Mouse (Mus musculus) heart, embryonic 10.5 days (tissue): ENCODE data around the gene Lce6a. TPM values are rescaled to one million over a fixed set of nuclear protein-coding genes. Genes with fewer than 3 reads are reported as not detected.

Source experiments
- DNase-seq: peaks from one replicate; pipeline ENCODE4 v3.0.0-alpha.2; 2017; ENCODE audit warnings: low spot score
- H3K27ac ChIP-seq: fragments of 300-500 bp; sonication (generic); 2 replicates; pipeline ENCODE4 v1.5.1; 2016; ENCODE audit warnings: mild to moderate bottlenecking
- H3K27me3 ChIP-seq: fragments of 300-500 bp; sonication (generic); 2 replicates; pipeline ENCODE4 v1.6.1; 2016; ENCODE audit warnings: mild to moderate bottlenecking; ENCODE audit not compliant: poor library complexity, insufficient read depth, severe bottlenecking
- H3K36me3 ChIP-seq: fragments of 300-500 bp; sonication (generic); 2 replicates; pipeline ENCODE4 v1.6.1; 2016; ENCODE audit warnings: mild to moderate bottlenecking, moderate library complexity
- H3K4me1 ChIP-seq: fragments of 300-500 bp; sonication (generic); 2 replicates; pipeline ENCODE4 v1.6.1; 2016; ENCODE audit warnings: mild to moderate bottlenecking
- H3K4me3 ChIP-seq: fragments of 300-500 bp; sonication (generic); 2 replicates; pipeline ENCODE4 v1.5.1; 2016; ENCODE audit warnings: mild to moderate bottlenecking, moderate library complexity
- H3K9me3 ChIP-seq: fragments of 300-500 bp; sonication (generic); 2 replicates; pipeline ENCODE4 v1.6.1; 2016; ENCODE audit warnings: mild to moderate bottlenecking, moderate library complexity
- WGBS: fragments of 180-500 bp; shearing (Covaris S2); methylation state at CpG from one replicate; pipeline ENCODE4 v1.1.7; 2016; 5-methylcytosine and 5-hydroxymethylcytosine counted together
- polyA plus RNA-seq: library from polyadenylated mRNA; unstranded; fragments of >200 nt; fragmentation: Nextera tagmentation; extraction: Ambion mirVana; gene quantifications from 2 replicates; pipeline ENCODE4 v1.2.1, GENCODE M21; 2016

Lce6a gene
- polyA plus RNA-seq, 1 experiment from 2014 or later, result not detected

DNA sequence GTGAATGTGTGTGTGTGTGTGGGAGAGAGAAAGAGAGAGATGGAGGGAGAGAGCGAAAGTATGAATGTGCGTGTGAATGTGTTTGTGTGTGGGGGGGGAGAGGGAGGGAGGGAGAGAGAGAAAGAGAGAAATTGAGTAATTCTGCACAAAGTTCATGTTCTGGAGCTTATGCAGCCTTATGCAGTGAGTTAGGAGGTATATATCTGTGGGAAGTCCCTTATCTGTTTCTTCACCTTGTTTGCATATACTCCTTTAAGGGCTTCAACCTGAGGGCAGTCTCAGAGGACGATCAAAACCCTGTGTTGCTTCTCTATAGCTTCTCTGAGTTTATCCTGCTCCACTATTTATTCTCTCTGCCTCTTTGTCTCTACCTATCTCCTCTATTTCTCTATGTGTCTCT lies 34.3 kb downstream of the Lce6a start:
- Histone ChIP-seq H3K9me3 (no peaks in the 10 kb centered on the region), H3K36me3 (no peaks in the 10 kb centered on the region), H3K4me3 (no peak overlapping the region), H3K27me3 (no peaks in the 10 kb centered on the region), H3K4me1 (no peaks in the 10 kb centered on the region), H3K27ac (no peak overlapping the region)
- WGBS, result 70% methylated on average over 3 of the region's 3 CpGs
- no peak for DNase-seq

DNA sequence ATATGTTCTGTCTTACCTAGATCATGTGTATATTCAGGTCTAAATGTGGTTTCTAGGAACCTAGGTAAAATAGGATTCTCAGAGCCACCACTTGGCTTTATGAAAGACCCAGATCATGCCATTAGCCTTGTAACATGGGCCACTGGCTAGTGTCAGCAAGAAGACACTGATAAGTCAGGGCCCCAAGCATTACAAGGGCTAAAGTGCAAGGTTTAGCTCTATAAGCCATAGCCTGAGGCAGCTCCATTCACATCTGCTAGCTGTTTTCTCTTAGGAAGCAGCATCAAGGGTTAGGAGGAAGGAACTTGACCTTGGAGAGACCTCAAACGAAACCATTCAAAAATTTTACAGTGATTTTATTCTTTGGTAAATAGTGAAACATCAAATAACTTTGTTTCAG lies 36.4 kb downstream of the Lce6a start:
- Histone ChIP-seq H3K27ac (no peak overlapping the region), H3K4me3 (no peak overlapping the region), H3K27me3 (no peaks in the 10 kb centered on the region), H3K9me3 (no peaks in the 10 kb centered on the region), H3K36me3 (no peaks in the 10 kb centered on the region), H3K4me1 (no peaks in the 10 kb centered on the region)
- DNase-seq, result no peak
- 63% methylated on average over 1 of the region's 1 CpGs for WGBS

DNA sequence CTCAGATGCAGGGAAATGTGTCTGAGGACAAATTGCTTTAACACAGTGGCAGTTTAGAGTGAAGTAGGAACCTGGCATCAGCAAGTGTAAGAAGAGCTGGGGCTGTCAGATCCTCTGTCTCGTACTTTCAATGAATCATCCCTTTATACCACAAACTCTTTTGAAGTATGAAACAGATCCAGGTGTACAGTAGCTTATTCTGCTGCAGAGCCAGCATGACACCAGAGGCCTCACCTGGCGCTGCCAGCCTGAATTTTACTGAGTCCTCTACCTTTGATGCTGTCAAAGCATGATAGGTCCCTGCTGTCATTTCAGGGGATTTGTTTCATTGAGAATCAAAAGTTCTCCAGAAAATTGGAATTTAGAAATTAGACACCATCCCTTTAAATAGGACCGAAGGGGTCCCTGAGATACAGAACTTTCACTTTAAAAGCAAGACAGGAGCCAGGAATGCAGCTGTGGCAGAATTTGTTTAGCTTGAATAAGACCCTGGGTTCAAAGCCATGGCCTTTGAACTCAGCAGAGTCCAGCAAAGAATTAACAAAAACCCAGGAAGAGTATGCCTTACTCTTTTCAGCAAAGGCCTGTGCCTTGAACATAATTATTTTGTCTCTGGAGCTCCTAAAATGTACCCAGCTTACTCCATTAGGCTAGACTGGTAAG lies 38.2 kb downstream of the Lce6a start:
- H3K36me3 ChIP-seq, result no peaks in the 10 kb centered on the region
- H3K9me3 ChIP-seq, result no peaks in the 10 kb centered on the region
- no peaks in the 10 kb centered on the region for H3K27me3 ChIP-seq
- no peak for DNase-seq
- H3K4me3 ChIP-seq, result no peak overlapping the region
- no peak overlapping the region for H3K27ac ChIP-seq
- WGBS, result 75% methylated on average over 3 of the region's 3 CpGs
- H3K4me1 ChIP-seq, result no peaks in the 10 kb centered on the region

DNA sequence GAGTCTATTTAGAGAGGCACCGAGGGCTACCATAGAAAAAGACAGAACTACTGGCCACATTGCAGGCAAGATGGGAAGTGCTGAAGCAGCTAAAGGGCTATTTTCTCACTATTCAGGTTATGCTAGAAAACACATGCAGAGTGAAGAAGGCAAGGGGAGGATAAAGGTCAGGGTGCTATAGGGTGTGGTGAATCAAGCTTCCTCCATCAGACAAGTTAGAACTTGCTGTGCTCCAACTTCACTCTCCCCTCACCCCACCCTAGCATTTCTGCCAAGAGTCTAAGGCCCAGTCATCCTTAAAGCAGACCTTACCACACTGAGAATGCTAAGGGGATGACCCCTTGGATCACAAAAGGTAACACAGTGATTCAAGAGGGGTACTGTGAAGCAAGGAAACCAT lies 42.0 kb downstream of the Lce6a start:
- H3K4me3 ChIP-seq, result no peak overlapping the region
- no peak for DNase-seq
- H3K27me3 ChIP-seq, result no peaks in the 10 kb centered on the region
- H3K27ac ChIP-seq, result no peak overlapping the region
- no peaks in the 10 kb centered on the region for H3K36me3 ChIP-seq
- WGBS, result 81% methylated on average over 1 of the region's 1 CpGs
- H3K9me3 ChIP-seq, result no peaks in the 10 kb centered on the region
- no peaks in the 10 kb centered on the region for H3K4me1 ChIP-seq

DNA sequence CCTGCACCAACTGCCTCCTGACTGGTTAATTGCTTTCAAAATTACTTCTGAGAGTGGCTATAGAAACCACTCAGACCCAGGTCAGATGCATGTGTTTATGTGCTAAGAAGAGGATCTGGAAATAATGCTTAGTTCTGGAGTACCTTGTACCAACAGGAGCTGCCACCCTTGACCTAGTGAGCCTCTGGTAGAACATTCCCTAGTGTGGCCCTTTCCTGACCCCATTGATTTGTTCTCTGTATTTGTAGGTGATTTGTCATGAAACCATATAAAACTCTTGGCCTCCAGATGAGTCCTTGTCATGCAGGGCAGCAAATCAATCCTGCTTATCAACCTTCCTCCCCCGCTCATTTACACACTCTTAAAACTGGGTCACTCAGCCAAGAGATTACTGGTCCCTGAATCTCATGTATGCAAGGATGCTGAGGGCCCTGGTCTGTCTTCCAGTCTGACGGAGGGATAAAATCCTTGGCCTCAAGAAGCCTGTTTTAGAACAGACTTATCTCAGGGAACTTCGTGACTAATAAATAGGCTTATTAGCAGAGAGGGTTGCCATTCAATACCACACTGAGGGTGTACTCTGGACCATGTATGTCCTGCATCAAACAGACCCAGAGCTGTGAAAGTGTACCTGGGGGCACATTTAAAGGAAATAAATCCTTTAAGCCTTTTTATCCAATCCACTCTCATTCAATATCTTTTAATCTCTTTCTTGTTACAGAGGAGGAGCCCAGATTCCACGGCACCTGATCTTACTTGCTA lies 42.6 kb downstream of the Lce6a start:
- H3K27ac ChIP-seq, result no peak overlapping the region
- H3K9me3 ChIP-seq, result no peaks in the 10 kb centered on the region
- DNase-seq, result no peak
- H3K27me3 ChIP-seq, result no peaks in the 10 kb centered on the region
- H3K4me3 ChIP-seq, result no peak overlapping the region
- WGBS, result 58% methylated on average over 4 of the region's 4 CpGs
- H3K4me1 ChIP-seq, result no peaks in the 10 kb centered on the region
- no peaks in the 10 kb centered on the region for H3K36me3 ChIP-seq

DNA sequence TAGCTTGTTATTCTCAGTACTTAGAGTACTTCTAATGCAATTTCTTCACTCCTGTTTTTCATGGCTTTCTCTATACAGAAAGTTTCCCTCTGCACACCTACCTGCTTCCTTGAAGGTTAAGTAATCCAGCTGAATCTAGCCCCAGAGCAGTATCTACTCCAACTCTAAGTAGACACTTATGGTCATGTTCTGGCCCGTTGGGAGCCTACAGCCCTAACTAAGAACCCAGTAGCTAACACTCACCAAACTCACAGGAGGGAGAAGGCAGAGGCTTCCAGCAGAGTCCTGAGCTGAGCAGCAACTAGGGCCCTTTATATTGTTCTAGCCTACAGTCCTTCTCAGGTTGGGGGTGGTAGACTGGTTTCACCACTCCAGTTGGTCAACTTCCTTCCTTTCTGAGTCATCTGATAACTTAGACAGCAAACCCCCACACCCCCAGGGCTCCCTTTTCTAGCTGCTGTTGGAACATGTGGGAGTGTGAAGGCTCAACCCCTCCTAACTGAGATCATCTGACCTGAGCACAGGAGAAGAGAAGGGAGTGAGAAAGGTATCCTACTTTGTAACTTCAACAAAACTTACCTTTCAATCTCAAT lies 47.9 kb downstream of the Lce6a start, which contains the start of gene Ivl:
Ivl (minus strand) TSS at position 287 of the 593 bp plus-strand sequence.
- Histone ChIP-seq H3K27me3 (0 out of 2 replicates have a peak, but pooled peaks cover 5% of the 10 kb centered on the region), H3K36me3 (no peaks in the 10 kb centered on the region), H3K4me1 (no peaks in the 10 kb centered on the region), H3K9me3 (no peaks in the 10 kb centered on the region), H3K27ac (no peak within 1 kb of the TSS), H3K4me3 (no peak within 1 kb of the TSS)
- DNase-seq, result no peak
- WGBS, result 57% methylated on average over 1 of the region's 1 CpGs

DNA sequence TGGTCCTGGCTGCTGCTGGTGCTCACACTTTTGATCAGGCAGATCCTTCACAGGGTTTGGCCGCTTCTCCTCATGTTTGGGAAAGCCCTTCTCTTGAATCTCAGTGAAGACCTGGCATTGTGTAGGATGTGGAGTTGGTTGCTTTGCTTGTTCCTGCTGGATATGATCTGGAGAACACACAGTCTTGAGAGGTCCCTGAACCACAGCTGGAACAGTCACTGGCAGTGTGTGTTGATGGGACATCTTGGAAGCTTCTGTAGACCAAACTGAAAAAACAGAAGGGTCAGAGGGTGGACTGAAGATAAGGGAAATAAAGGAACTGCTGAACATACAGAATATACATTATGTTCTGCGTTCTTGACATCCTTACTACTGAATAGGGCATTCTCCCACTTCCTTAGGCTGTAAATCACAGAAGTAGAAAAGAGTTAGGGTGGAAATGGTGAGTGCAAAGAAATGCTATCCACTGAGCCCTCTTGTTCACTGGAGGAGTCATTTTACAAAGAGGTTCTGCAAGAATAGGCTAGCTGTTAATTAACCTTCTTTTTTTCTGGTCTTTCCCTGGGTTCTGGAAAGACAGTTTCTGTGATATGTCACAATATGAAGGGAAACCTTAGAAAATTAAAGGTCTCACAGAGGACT lies 48.8 kb downstream of the Lce6a start:
- no peak overlapping the region for H3K27ac ChIP-seq
- 58% methylated on average over 2 of the region's 2 CpGs for WGBS
- H3K27me3 ChIP-seq, result 0 out of 2 replicates have a peak, but pooled peaks cover 5% of the 10 kb centered on the region
- H3K4me1 ChIP-seq, result no peaks in the 10 kb centered on the region
- no peak overlapping the region for H3K4me3 ChIP-seq
- no peaks in the 10 kb centered on the region for H3K36me3 ChIP-seq
- H3K9me3 ChIP-seq, result no peaks in the 10 kb centered on the region
- no peak for DNase-seq

Other genes starting within 250 kb of the Lce6a start
- not detected in 2 replicates for gene Sprr2h, start 236.0 kb downstream of the Lce6a start, polyA plus RNA-seq
- not detected in 2 replicates for gene Sprr2i, start 213.7 kb downstream of the Lce6a start, polyA plus RNA-seq
- not detected in 2 replicates for gene Sprr2j-ps, start 203.6 kb downstream of the Lce6a start, polyA plus RNA-seq
- 5.8 and 6.8 TPM in 2 replicates for gene Gm9774, start 192.2 kb downstream of the Lce6a start, polyA plus RNA-seq
- not detected in 2 replicates for gene Sprr2k, start 189.1 kb downstream of the Lce6a start, polyA plus RNA-seq
- gene Sprr1b, start 182.9 kb downstream of the Lce6a start, polyA plus RNA-seq, result not detected in 2 replicates
- not detected in 2 replicates for gene Sprr3, start 162.9 kb downstream of the Lce6a start, polyA plus RNA-seq
- 0.37 TPM in 1 of 2 replicates, not detected in the other for gene Sprr1a, start 135.8 kb downstream of the Lce6a start, polyA plus RNA-seq
- gene Sprr4, start 121.2 kb downstream of the Lce6a start, polyA plus RNA-seq, result not detected in 2 replicates
- gene 2310046K23Rik, start 87.1 kb downstream of the Lce6a start, polyA plus RNA-seq, result not detected in 2 replicates
- gene Ivl, start 47.9 kb downstream of the Lce6a start, polyA plus RNA-seq, result not detected in 2 replicates
- gene Smcp, start 32.7 kb downstream of the Lce6a start, polyA plus RNA-seq, result not detected in 2 replicates
- not detected in 2 replicates for gene 2210017I01Rik, start 14.2 kb downstream of the Lce6a start, polyA plus RNA-seq
- not detected in 2 replicates for gene Lce1a1, start 26.6 kb upstream of the Lce6a start, polyA plus RNA-seq
- not detected in 2 replicates for gene Lce1b, start 35.3 kb upstream of the Lce6a start, polyA plus RNA-seq
- not detected in 2 replicates for gene Lce1a2, start 48.7 kb upstream of the Lce6a start, polyA plus RNA-seq
- gene Lce1c, start 57.6 kb upstream of the Lce6a start, polyA plus RNA-seq, result not detected in 2 replicates
- gene Lce1d, start 65.5 kb upstream of the Lce6a start, polyA plus RNA-seq, result not detected in 2 replicates
- gene Lce1e, start 87.4 kb upstream of the Lce6a start, polyA plus RNA-seq, result not detected in 2 replicates
- not detected in 2 replicates for gene Lce1f, start 98.7 kb upstream of the Lce6a start, polyA plus RNA-seq
- gene Gm38119, start 117.4 kb upstream of the Lce6a start, polyA plus RNA-seq, result not detected in 2 replicates
- not detected in 2 replicates for gene Lce1g, start 130.7 kb upstream of the Lce6a start, polyA plus RNA-seq
- gene Lce1h, start 143.4 kb upstream of the Lce6a start, polyA plus RNA-seq, result not detected in 2 replicates
- not detected in 2 replicates for gene Lce1i, start 157.2 kb upstream of the Lce6a start, polyA plus RNA-seq
- not detected in 2 replicates for gene Lce1j, start 168.9 kb upstream of the Lce6a start, polyA plus RNA-seq
- gene Lce1k, start 186.2 kb upstream of the Lce6a start, polyA plus RNA-seq, result not detected in 2 replicates
- not detected in 2 replicates for gene Kprp, start 205.6 kb upstream of the Lce6a start, polyA plus RNA-seq
- not detected in 2 replicates for gene Lce1l, start 229.6 kb upstream of the Lce6a start, polyA plus RNA-seq
- gene 2310050C09Rik, start 248.6 kb upstream of the Lce6a start, polyA plus RNA-seq, result not detected in 2 replicates